Mouse (Mus musculus) liver, embryonic 16.5 days (tissue): ENCODE results near the gene Atg101. TPM values are rescaled to one million over a fixed set of nuclear protein-coding genes. Genes with fewer than 3 reads are reported as not detected.

Experiments
- ATAC-seq: fragments of 200-750 bp; cut with Nextera tagmentation; 2 replicates; pipeline ENCODE4 v1.8.0; 2017; ENCODE audit warnings: low read depth, mild to moderate bottlenecking, moderate number of reproducible peaks, moderate library complexity
- H3K27ac ChIP-seq: fragments of 300-500 bp; sonication (generic); 2 replicates; pipeline ENCODE4 v1.5.1; 2014; ENCODE audit warnings: mild to moderate bottlenecking, low read length
- H3K27me3 ChIP-seq: fragments of 300-500 bp; sonication (generic); 2 replicates; pipeline ENCODE4 v1.6.1; 2014; ENCODE audit warnings: low read depth, low read length, mixed read lengths; ENCODE audit not compliant: control insufficient read depth, insufficient read depth
- H3K36me3 ChIP-seq: fragments of 300-500 bp; sonication (generic); 2 replicates; pipeline ENCODE4 v1.6.1; 2014; ENCODE audit warnings: mild to moderate bottlenecking; ENCODE audit not compliant: control insufficient read depth, insufficient read depth
- H3K4me1 ChIP-seq: fragments of 300-500 bp; sonication (generic); 2 replicates; pipeline ENCODE4 v1.6.1; 2014; ENCODE audit warnings: low read depth, low read length, mixed read lengths; ENCODE audit not compliant: control insufficient read depth
- H3K4me2 ChIP-seq: fragments of 300-500 bp; sonication (generic); 2 replicates; pipeline ENCODE4 v1.6.1; 2014; ENCODE audit warnings: low read depth, low read length, mixed read lengths
- H3K4me3 ChIP-seq: fragments of 300-500 bp; sonication (generic); 2 replicates; pipeline ENCODE4 v1.5.1; 2014; ENCODE audit warnings: low read depth, mild to moderate bottlenecking, low read length
- H3K9ac ChIP-seq: fragments of 300-500 bp; sonication (generic); 2 replicates; pipeline ENCODE4 v1.6.1; 2014; ENCODE audit warnings: low read depth, low read length
- H3K9me3 ChIP-seq: fragments of 300-500 bp; sonication (generic); replicated peaks from 2 replicates; pipeline ENCODE4 v1.6.1; 2016; ENCODE audit warnings: low read length; ENCODE audit not compliant: control insufficient read depth
- WGBS: fragments of 180-500 bp; shearing (Covaris S2); extraction: QIAGEN DNeasy Blood & Tissue Kit; methylation state at CpG from one replicate; pipeline ENCODE4 v1.1.7; 2014; ENCODE audit not compliant: insufficient replicate concordance; 5-methylcytosine and 5-hydroxymethylcytosine counted together
- polyA plus RNA-seq: library from polyadenylated mRNA; unstranded; fragments of >200 nt; fragmentation: Nextera tagmentation; extraction: Ambion mirVana; gene quantifications from 2 replicates; pipeline ENCODE4 v1.2.1, GENCODE M21; 2015

Atg101 gene
- polyA plus RNA-seq, 1 experiment from 2014 or later, result 26.1 TPM

GRCm38 (mm10) chr15:101292012-101292411 is 7.9 kb downstream of the Atg101 start:
- no peaks in the 10 kb centered on the region for H3K27me3 ChIP-seq
- no peaks in the 10 kb centered on the region for H3K4me1 ChIP-seq
- no peak overlapping the region for H3K27ac ChIP-seq
- no peak overlapping the region for H3K4me3 ChIP-seq
- H3K36me3 ChIP-seq, result peaks cover 28% of the 10 kb centered on the region
- no peaks in the 10 kb centered on the region for H3K9me3 ChIP-seq
- WGBS, result 77% methylated on average over 3 of the region's 3 CpGs
- no peak for ATAC-seq
- H3K9ac ChIP-seq, result no peak overlapping the region
- no peak overlapping the region for H3K4me2 ChIP-seq

GRCm38 (mm10) chr15:101293025-101293621 is 9.1 kb downstream of the Atg101 start, which contains the start of gene 6030408B16Rik:
Gene 6030408B16Rik, plus strand, starts transcription at chr15:101293212.
- no peak for ATAC-seq
- H3K27ac ChIP-seq, result no peak within 1 kb of the TSS
- no peak within 1 kb of the TSS for H3K9ac ChIP-seq

GRCm38 (mm10) chr15:101294028-101294894 is 10.2 kb downstream of the Atg101 start:
- Histone ChIP-seq H3K36me3 (peaks cover 11% of the 10 kb centered on the region), H3K4me1 (no peaks in the 10 kb centered on the region), H3K27me3 (no peaks in the 10 kb centered on the region), H3K4me3 (no peak overlapping the region), H3K4me2 (no peak overlapping the region), H3K9ac (no peak overlapping the region), H3K27ac (no peak overlapping the region), H3K9me3 (no peaks in the 10 kb centered on the region)
- 65% methylated on average over 16 of the region's 16 CpGs for WGBS
- ATAC-seq, result no peak

More at GRCm38 (mm10) chr15:101293025-101293621, 9.1 kb downstream of the Atg101 start, which contains the start of gene 6030408B16Rik:
- Histone ChIP-seq H3K4me2 (no peak within 1 kb of the TSS), H3K27me3 (no peaks in the 10 kb centered on the region), H3K9me3 (no peaks in the 10 kb centered on the region), H3K4me1 (no peaks in the 10 kb centered on the region), H3K4me3 (no peak within 1 kb of the TSS), H3K36me3 (peaks cover 21% of the 10 kb centered on the region)
- 61% methylated on average over 18 of the region's 18 CpGs for WGBS

- H3K4me2 ChIP-seq, result no peak overlapping the region
- ATAC-seq, result no peak
These were observed 11.0 kb downstream of the Atg101 start for GRCm38 (mm10) chr15:101295106-101295505.

GRCm38 (mm10) chr15:101295616-101296015 is 11.5 kb downstream of the Atg101 start:
- no peak overlapping the region for H3K4me2 ChIP-seq
- no peak overlapping the region for H3K4me3 ChIP-seq
- H3K4me1 ChIP-seq, result no peaks in the 10 kb centered on the region; the same call in 1 of the 2 replicates
- 76% methylated on average over 10 of the region's 10 CpGs for WGBS
- no peak for ATAC-seq
- peaks cover 4% of the 10 kb centered on the region; the same call in 1 of the 2 replicates for H3K36me3 ChIP-seq
- no peaks in the 10 kb centered on the region for H3K27me3 ChIP-seq
- no peaks in the 10 kb centered on the region for H3K9me3 ChIP-seq
- no peak overlapping the region for H3K27ac ChIP-seq
- H3K9ac ChIP-seq, result no peak overlapping the region

More at GRCm38 (mm10) chr15:101295106-101295505, 11.0 kb downstream of the Atg101 start:
- 60% methylated on average over 7 of the region's 7 CpGs for WGBS
- Histone ChIP-seq H3K4me1 (no peaks in the 10 kb centered on the region; the same call in 1 of the 2 replicates), H3K27ac (no peak overlapping the region), H3K36me3 (peaks cover 9% of the 10 kb centered on the region), H3K4me3 (no peak overlapping the region), H3K9me3 (no peaks in the 10 kb centered on the region), H3K27me3 (no peaks in the 10 kb centered on the region), H3K9ac (no peak overlapping the region)

GRCm38 (mm10) chr15:101296091-101296490 is 12.0 kb downstream of the Atg101 start:
- 77% methylated on average over 11 of the region's 11 CpGs for WGBS
- Histone ChIP-seq H3K27ac (no peak overlapping the region), H3K9ac (no peak overlapping the region), H3K4me3 (no peak overlapping the region), H3K27me3 (no peaks in the 10 kb centered on the region), H3K9me3 (no peaks in the 10 kb centered on the region), H3K4me2 (no peak overlapping the region), H3K36me3 (no peaks in the 10 kb centered on the region), H3K4me1 (no peaks in the 10 kb centered on the region; the same call in 1 of the 2 replicates)
- no peak for ATAC-seq

- Histone ChIP-seq H3K4me2 (no peak overlapping the region), H3K9me3 (no peaks in the 10 kb centered on the region), H3K9ac (no peak overlapping the region), H3K4me3 (no peak overlapping the region), H3K27me3 (no peaks in the 10 kb centered on the region), H3K27ac (no peak overlapping the region), H3K4me1 (no peaks in the 10 kb centered on the region; the same call in 1 of the 2 replicates), H3K36me3 (no peaks in the 10 kb centered on the region)
- ATAC-seq, result no peak
- WGBS, result 17% methylated on average over 7 of the region's 7 CpGs
These were observed 13.9 kb downstream of the Atg101 start for GRCm38 (mm10) chr15:101297988-101298387.

GRCm38 (mm10) chr15:101298550-101298949 is 14.5 kb downstream of the Atg101 start:
- Histone ChIP-seq H3K4me2 (no peak overlapping the region), H3K27me3 (no peaks in the 10 kb centered on the region)

More at GRCm38 (mm10) chr15:101298550-101298949, 14.5 kb downstream of the Atg101 start:
- no peak overlapping the region for H3K27ac ChIP-seq
- H3K36me3 ChIP-seq, result no peaks in the 10 kb centered on the region
- no peak for ATAC-seq
- no peak overlapping the region for H3K9ac ChIP-seq
- no peak overlapping the region for H3K4me3 ChIP-seq
- H3K9me3 ChIP-seq, result no peaks in the 10 kb centered on the region
- WGBS, result 20% methylated on average over 7 of the region's 7 CpGs
- H3K4me1 ChIP-seq, result no peaks in the 10 kb centered on the region; the same call in 1 of the 2 replicates
